Mouse (Mus musculus) embryonic fibroblast, embryonic 13.5 days (primary cell): ENCODE measurements around the gene Vrk3.

Experiments
- CTCF ChIP-seq: IDR thresholded peaks from 2 replicates; pipeline ENCODE4 v1.5.1; 2011; ENCODE audit warnings: mild to moderate bottlenecking, control low read depth, low read length, moderate library complexity, borderline replicate concordance; ENCODE audit not compliant: insufficient read depth
- POLR2A ChIP-seq: IDR thresholded peaks from 2 replicates; pipeline ENCODE4 v1.6.1; 2011; ENCODE audit warnings: low read depth, mild to moderate bottlenecking, control low read depth, low read length, moderate library complexity

DNA sequence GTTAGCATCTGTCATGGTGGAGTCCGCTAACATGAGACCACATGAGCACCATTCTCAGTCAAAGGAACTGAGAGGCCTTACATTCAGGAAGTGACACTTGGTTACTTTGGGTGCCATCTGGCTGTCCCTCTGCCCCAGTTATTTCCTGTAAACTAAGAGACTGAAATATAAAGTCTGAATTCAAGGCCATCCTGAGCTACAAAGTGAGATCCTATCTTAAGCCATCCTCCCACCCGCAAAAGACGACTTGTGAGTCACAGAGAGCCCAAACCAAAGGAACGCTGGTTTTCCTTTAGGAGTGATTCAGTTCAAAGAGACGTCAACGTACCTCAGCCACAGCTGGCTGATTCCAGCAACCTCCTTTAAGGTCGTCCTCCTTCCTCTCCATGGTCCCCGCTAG, 6.9 kb upstream of the Vrk3 start:
- TF ChIP-seq POLR2A (no peak), CTCF (no peak)
